Mouse (Mus musculus) liver, postnatal 0 days (tissue): ENCODE measurements around the gene Kri1.

Source experiments
- CTCF ChIP-seq: sonication (generic); IDR thresholded peaks from 2 replicates; pipeline ENCODE4 v1.5.1; 2016; ENCODE audit warnings: antibody characterized with exemption, low read depth
- EP300 ChIP-seq: IDR thresholded peaks from 2 replicates; pipeline ENCODE4 v1.6.1; 2016; ENCODE audit warnings: antibody characterized with exemption, low read depth, mild to moderate bottlenecking

- TF ChIP-seq CTCF: no peak
- no peak for TF ChIP-seq EP300
These were observed 45.8 kb upstream of the Kri1 start for GRCm38 (mm10) chr9:21333523-21333922.
